Mouse (Mus musculus) kidney, adult 2 months (tissue): ENCODE measurements at regions not wholly inside any gene's neighbourhood (a gene's known extent, or its start where the extent isn't known, plus 50 kb on each side); places are given as distances from the start of the nearest gene placed in this dataset.

ENCODE experiments used
- DNase-seq: peaks from one replicate; pipeline ENCODE4 v3.0.0; 2021
- H3K27ac ChIP-seq: fragments of 200-500 bp; 2 replicates; pipeline ENCODE4 v1.5.1; 2012; ENCODE audit warnings: low read depth, low read length, control low read depth, inconsistent platforms; ENCODE audit not compliant: insufficient read depth
- H3K27me3 ChIP-seq: fragments of 200-500 bp; replicated peaks from 2 replicates; pipeline ENCODE4 v1.6.1; 2012; ENCODE audit warnings: mild to moderate bottlenecking, moderate library complexity, low read length, inconsistent platforms; ENCODE audit not compliant: control insufficient read depth, insufficient read depth
- H3K36me3 ChIP-seq: fragments of 200-500 bp; 2 replicates; pipeline ENCODE4 v1.6.1; 2012; ENCODE audit warnings: mild to moderate bottlenecking, moderate library complexity, low read length, inconsistent platforms; ENCODE audit not compliant: control insufficient read depth, insufficient read depth
- H3K4me1 ChIP-seq: fragments of 200-500 bp; 2 replicates; pipeline ENCODE4 v1.6.1; 2011; ENCODE audit warnings: low read length; ENCODE audit not compliant: control insufficient read depth, insufficient read depth
- H3K4me3 ChIP-seq: fragments of 200-500 bp; 2 replicates; pipeline ENCODE4 v1.5.1; 2011; ENCODE audit warnings: mild to moderate bottlenecking, low read depth, low read length, control low read depth; ENCODE audit not compliant: insufficient read depth
- CTCF ChIP-seq: fragments of 200-500 bp; conservative IDR thresholded peaks from 2 replicates; pipeline ENCODE4 v1.5.1; 2011; ENCODE audit warnings: low read depth, mild to moderate bottlenecking, control low read depth, low read length, moderate library complexity, mixed read lengths; ENCODE audit not compliant: insufficient read depth, insufficient read length
- POLR2A ChIP-seq: fragments of 200-500 bp; IDR thresholded peaks from one replicate; pipeline ENCODE4 v1.6.1; 2011; ENCODE audit warnings: low read depth, low read length, control low read depth
- WGBS: fragments of 180-500 bp; shearing (Covaris S2); methylation state at CpG from one replicate; pipeline ENCODE4 v1.1.7; 2018; 5-methylcytosine and 5-hydroxymethylcytosine counted together

GRCm38 (mm10) chr6:66012675-66013074 lies 60.3 kb downstream of the 4930544G11Rik start:
- Histone ChIP-seq H3K4me1 (no peaks in the 10 kb centered on the region), H3K27me3 (no peaks in the 10 kb centered on the region), H3K27ac (no peak overlapping the region), H3K36me3 (no peaks in the 10 kb centered on the region), H3K4me3 (no peak overlapping the region)
- DNase-seq: no peak
- 92% methylated on average over 3 of the region's 3 CpGs for WGBS
- TF ChIP-seq CTCF (no peak), POLR2A (no peak)

GRCm38 (mm10) chr6:66023531-66023930 lies 71.1 kb downstream of the 4930544G11Rik start:
- no peak overlapping the region for H3K27ac ChIP-seq
- WGBS: 74% methylated on average over 1 of the region's 1 CpGs
- DNase-seq: no peak
- H3K36me3 ChIP-seq: no peaks in the 10 kb centered on the region
- TF ChIP-seq CTCF: no peak
- no peak for TF ChIP-seq POLR2A
- no peak overlapping the region for H3K4me3 ChIP-seq
- H3K4me1 ChIP-seq: no peaks in the 10 kb centered on the region
- H3K27me3 ChIP-seq: no peaks in the 10 kb centered on the region

GRCm38 (mm10) chr6:66036789-66037188 lies 84.4 kb downstream of the 4930544G11Rik start:
- no peaks in the 10 kb centered on the region for H3K27me3 ChIP-seq
- WGBS: 93% methylated on average over 2 of the region's 2 CpGs
- no peak for TF ChIP-seq POLR2A
- TF ChIP-seq CTCF: no peak

GRCm38 (mm10) chr6:66051852-66052251 lies 99.4 kb downstream of the 4930544G11Rik start:
- no peaks in the 10 kb centered on the region for H3K4me1 ChIP-seq
- H3K27me3 ChIP-seq: no peaks in the 10 kb centered on the region
- 88% methylated on average over 4 of the region's 4 CpGs for WGBS
- no peak for DNase-seq
- H3K36me3 ChIP-seq: no peaks in the 10 kb centered on the region
- H3K4me3 ChIP-seq: no peak overlapping the region
- no peak overlapping the region for H3K27ac ChIP-seq
- TF ChIP-seq CTCF (no peak), POLR2A (no peak)

More at GRCm38 (mm10) chr6:66036789-66037188, 84.4 kb downstream of the 4930544G11Rik start:
- no peak for DNase-seq
- H3K4me1 ChIP-seq: no peaks in the 10 kb centered on the region
- H3K27ac ChIP-seq: no peak overlapping the region
- H3K4me3 ChIP-seq: no peak overlapping the region
- no peaks in the 10 kb centered on the region for H3K36me3 ChIP-seq

GRCm38 (mm10) chr6:66052386-66052785 lies 100.0 kb downstream of the 4930544G11Rik start:
- H3K27ac ChIP-seq: no peak overlapping the region
- H3K4me1 ChIP-seq: no peaks in the 10 kb centered on the region
- TF ChIP-seq POLR2A (no peak), CTCF (no peak)
- no peaks in the 10 kb centered on the region for H3K36me3 ChIP-seq
- DNase-seq: no peak
- H3K27me3 ChIP-seq: no peaks in the 10 kb centered on the region
- no peak overlapping the region for H3K4me3 ChIP-seq

DNA sequence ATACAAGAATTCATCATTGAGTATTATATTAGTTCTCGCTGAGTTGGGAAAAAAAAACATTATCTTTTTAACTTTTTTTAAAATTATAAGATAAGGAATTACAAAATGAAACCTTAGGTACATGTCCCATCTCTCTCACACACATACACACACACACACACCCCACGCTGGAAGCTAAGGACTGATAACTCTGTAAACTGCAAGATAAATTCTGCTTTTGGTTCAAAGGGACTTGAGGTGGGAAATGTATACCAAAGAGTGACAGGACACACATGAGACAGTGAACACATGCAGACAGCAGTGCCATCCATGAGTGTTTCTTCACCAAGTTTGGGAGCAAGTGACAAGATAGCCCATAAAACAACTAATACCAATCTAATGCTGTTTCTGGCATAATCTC lies 100.8 kb downstream of the 4930544G11Rik start:
- WGBS: 94% methylated on average over 2 of the region's 2 CpGs
- DNase-seq: no peak
- no peak for TF ChIP-seq POLR2A
- TF ChIP-seq CTCF: no peak
- Histone ChIP-seq H3K27ac (no peak overlapping the region), H3K36me3 (no peaks in the 10 kb centered on the region), H3K27me3 (no peaks in the 10 kb centered on the region), H3K4me3 (no peak overlapping the region), H3K4me1 (no peaks in the 10 kb centered on the region)

DNA sequence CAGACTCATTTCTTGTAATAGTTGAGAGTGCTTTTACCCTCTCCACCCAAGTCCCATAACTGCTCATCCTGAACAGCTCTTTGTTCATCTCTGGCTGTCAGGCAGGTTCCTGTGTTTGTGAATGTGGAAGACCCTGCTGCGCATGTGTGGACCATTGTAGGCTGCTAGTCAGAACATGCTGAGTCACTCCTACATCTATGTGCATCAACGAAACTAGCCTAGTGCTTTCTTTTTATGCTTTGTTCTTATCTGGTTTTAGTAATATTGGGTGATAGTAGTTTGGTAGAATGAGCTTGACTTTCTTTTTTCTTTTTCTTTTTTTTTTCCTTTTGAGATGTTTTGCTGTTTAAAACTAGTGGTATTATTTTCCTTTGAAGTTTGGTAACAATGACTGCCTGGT lies 116.5 kb downstream of the 4930544G11Rik start:
- no peaks in the 10 kb centered on the region for H3K27me3 ChIP-seq
- 76% methylated on average over 2 of the region's 2 CpGs for WGBS
- DNase-seq: no peak
- H3K4me1 ChIP-seq: no peaks in the 10 kb centered on the region
- no peak overlapping the region for H3K4me3 ChIP-seq
- no peak overlapping the region for H3K27ac ChIP-seq
- TF ChIP-seq POLR2A (no peak), CTCF (no peak)
- H3K36me3 ChIP-seq: no peaks in the 10 kb centered on the region

- H3K27ac ChIP-seq: no peak overlapping the region
- H3K27me3 ChIP-seq: no peaks in the 10 kb centered on the region
- DNase-seq: no peak
- 51% methylated on average over 2 of the region's 2 CpGs for WGBS
- H3K36me3 ChIP-seq: no peaks in the 10 kb centered on the region
- H3K4me1 ChIP-seq: no peaks in the 10 kb centered on the region
- H3K4me3 ChIP-seq: no peak overlapping the region
- TF ChIP-seq POLR2A (no peak), CTCF (no peak)
Observed at GRCm38 (mm10) chr6:66077445-66077844, 125.0 kb downstream of the 4930544G11Rik start.
